Mouse (Mus musculus) bone marrow macrophage, adult 2 months (primary cell): ENCODE measurements at regions not wholly inside any gene's neighbourhood (a gene's known extent, or its start where the extent isn't known, plus 50 kb on each side); places are given as distances from the start of the nearest gene placed in this dataset.

Source experiments
- CTCF ChIP-seq: IDR thresholded peaks from 2 replicates; pipeline ENCODE4 v1.5.1; 2012; ENCODE audit warnings: low read depth, mild to moderate bottlenecking, low read length, moderate library complexity
- POLR2A ChIP-seq: IDR thresholded peaks from 2 replicates; pipeline ENCODE4 v1.6.1; 2012; ENCODE audit warnings: mild to moderate bottlenecking, low read depth, low read length, borderline replicate concordance

DNA sequence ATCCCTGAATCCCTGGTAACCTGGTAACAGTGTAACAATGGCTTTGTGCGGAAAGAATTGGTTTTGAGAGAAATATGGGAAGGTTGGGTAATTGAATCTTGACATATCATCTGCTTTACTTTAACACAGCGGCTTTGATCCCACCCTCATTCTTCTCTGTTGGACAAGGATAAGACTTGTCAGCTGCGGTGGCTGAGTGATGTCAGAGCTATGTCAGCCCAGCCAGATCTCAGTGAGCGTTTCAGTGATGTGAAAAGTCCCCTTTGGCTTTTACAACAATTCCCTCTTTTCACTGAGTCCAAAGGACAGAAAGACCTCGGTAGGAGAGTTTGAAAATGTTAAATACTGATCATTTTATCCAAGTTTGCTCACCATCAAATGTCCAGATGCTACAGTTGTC, 546.1 kb downstream of the Gm19410 start:
- TF ChIP-seq CTCF (no peak), POLR2A (no peak)
